Mouse (Mus musculus) kidney, embryonic 16.5 days (tissue): Measurements from ENCODE around the gene Lrmda. TPM values are rescaled to one million over a fixed set of nuclear protein-coding genes. Genes with fewer than 3 reads are reported as not detected.
A peak's percentile ranks its signal among the peaks of the same experiment; 100 is the strongest.
"Not testable (repeated sequence)": the region's sequence is repeated elsewhere in the genome, so short reads cannot be mapped to it uniquely, and the experiment has no call there.

Source experiments
- ATAC-seq: fragments of 200-750 bp; cut with Nextera tagmentation; 2 replicates; pipeline ENCODE4 v1.8.0; 2017; ENCODE audit warnings: moderate TSS enrichment; ENCODE audit not compliant: low FRiP score, low TSS enrichment
- H3K27ac ChIP-seq: fragments of 300-500 bp; sonication (generic); 2 replicates; pipeline ENCODE4 v1.5.1; 2014; ENCODE audit warnings: low read length
- H3K27me3 ChIP-seq: fragments of 300-500 bp; sonication (generic); 2 replicates; pipeline ENCODE4 v1.6.1; 2014; ENCODE audit warnings: low read length, control low read depth, mixed read lengths; ENCODE audit not compliant: insufficient read depth
- H3K36me3 ChIP-seq: fragments of 300-500 bp; sonication (generic); 2 replicates; pipeline ENCODE4 v1.6.1; 2014; ENCODE audit warnings: low read length, control low read depth, mixed read lengths; ENCODE audit not compliant: insufficient read depth
- H3K4me1 ChIP-seq: fragments of 300-500 bp; sonication (generic); 2 replicates; pipeline ENCODE4 v1.6.1; 2014; ENCODE audit warnings: low read length, control low read depth, mixed read lengths; ENCODE audit not compliant: insufficient read depth
- H3K4me2 ChIP-seq: fragments of 300-500 bp; sonication (generic); replicated peaks from 2 replicates; pipeline ENCODE4 v1.6.1; 2014; ENCODE audit warnings: low read depth, low read length
- H3K4me3 ChIP-seq: fragments of 300-500 bp; sonication (generic); 2 replicates; pipeline ENCODE4 v1.5.1; 2014; ENCODE audit warnings: mild to moderate bottlenecking, low read length
- H3K9ac ChIP-seq: fragments of 300-500 bp; sonication (generic); replicated peaks from 2 replicates; pipeline ENCODE4 v1.6.1; 2014; ENCODE audit warnings: low read length
- H3K9me3 ChIP-seq: fragments of 300-500 bp; sonication (generic); 2 replicates; pipeline ENCODE4 v1.6.1; 2016; ENCODE audit warnings: low read length, control low read depth
- WGBS: fragments of 180-500 bp; shearing (Covaris S2); extraction: QIAGEN DNeasy Blood & Tissue Kit; methylation state at CpG from one replicate; pipeline ENCODE4 v1.1.7; 2014; 5-methylcytosine and 5-hydroxymethylcytosine counted together
- polyA plus RNA-seq: library from polyadenylated mRNA; unstranded; fragments of >200 nt; fragmentation: Nextera tagmentation; extraction: Ambion mirVana; gene quantifications from 2 replicates; pipeline ENCODE4 v1.2.1, GENCODE M21; 2015

Gene Lrmda
- polyA plus RNA-seq, 1 experiment from 2014 or later, result 0.76 TPM

DNA sequence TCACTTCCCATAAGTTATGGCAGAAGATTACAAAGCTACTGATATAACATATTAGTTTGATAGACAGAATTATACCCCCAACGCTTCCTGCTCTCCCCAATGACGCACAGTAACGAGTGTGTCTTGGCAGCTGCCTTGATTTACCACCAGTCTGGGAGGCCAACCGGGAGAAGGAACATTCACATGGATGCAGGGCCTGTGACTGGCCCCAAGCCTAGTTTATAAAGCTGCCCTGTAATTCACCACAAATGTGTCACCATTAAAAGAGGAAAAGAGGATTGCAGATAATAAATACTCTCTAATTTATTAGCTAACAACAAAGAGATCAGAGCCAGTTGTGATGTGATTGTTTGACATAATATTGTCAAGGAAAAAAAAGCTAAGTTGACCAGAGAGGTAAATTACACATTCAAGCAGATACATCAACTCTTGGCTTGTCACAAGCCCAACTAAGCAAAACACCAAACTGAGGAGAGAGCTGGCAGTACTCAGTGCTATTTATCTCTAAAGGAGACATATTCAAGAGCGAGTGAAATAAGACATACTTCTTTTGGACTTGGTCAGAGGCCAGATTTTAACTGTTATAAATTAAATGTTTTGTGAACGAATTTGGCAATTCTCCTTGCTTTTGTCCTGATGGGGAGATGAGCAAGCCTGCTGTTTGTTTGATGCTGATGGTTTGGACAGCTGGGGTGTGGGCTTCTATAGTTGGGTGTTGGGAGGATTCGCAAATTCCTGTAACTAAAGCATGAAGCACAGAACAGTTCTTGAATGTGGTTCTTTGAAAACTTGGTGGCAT lies 740.9 kb downstream of the Lrmda start:
- 25% methylated on average over 7 of the region's 7 CpGs for WGBS
- H3K9me3 ChIP-seq, result peaks cover 2% of the 10 kb centered on the region; the same call in 1 of the 2 replicates
- H3K4me1 ChIP-seq, result peaks cover 23% of the 10 kb centered on the region
- H3K4me3 ChIP-seq, result no peak overlapping the region
- H3K4me2 ChIP-seq, result no peak overlapping the region
- no peaks in the 10 kb centered on the region for H3K36me3 ChIP-seq
- H3K27ac ChIP-seq, result peak overlapping the region; percentile 93
- ATAC-seq, result peak; percentile 94
- H3K27me3 ChIP-seq, result no peaks in the 10 kb centered on the region
- H3K9ac ChIP-seq, result no peak overlapping the region

DNA sequence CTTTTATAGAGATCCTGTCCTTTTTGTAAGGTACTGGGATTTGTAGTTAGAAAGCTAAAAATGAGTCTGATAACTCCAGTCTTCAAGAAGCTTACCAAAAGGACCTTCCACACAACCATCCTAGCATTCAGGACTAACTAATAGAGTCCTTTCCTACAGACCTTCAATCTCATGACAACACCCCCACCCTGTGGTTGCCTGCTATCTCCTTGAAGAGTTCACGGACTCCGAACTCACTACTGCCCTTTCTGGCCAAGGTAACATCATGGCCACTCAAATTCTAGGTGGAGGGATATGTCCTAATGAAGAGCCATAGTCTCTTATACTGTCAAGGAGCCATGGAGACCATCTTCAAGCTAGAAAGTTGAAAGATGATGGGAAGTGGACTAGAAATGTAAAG lies 762.2 kb downstream of the Lrmda start:
- no peaks in the 10 kb centered on the region for H3K9me3 ChIP-seq

DNA sequence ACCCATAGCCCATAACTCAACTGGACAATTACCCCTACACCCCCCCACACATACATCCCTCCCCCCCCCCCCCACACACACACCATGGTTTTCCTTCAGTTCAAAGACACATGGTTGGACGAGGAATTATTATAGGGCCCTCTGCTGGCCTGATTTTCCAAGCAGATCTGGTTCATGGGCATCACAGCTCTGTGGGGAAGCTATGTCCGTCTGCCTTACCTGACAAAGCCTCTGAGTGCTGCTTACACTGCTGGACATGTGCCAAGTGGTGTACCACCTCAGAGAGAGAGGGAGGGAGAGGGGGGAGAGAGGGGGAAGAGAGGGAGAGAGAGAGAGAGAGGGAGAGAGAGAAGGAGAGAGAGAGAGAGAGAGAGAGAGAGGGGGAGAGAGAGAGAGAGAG lies 762.9 kb downstream of the Lrmda start:
- peak; percentile 43 for ATAC-seq
- peaks cover 49% of the 10 kb centered on the region for H3K4me1 ChIP-seq
- H3K27ac ChIP-seq, result peak overlapping the region; percentile 87
- no peaks in the 10 kb centered on the region; the same call in 1 of the 2 replicates for H3K27me3 ChIP-seq
- H3K4me2 ChIP-seq, result peak overlapping the region; percentile 32
- no peak overlapping the region for H3K4me3 ChIP-seq
- no peaks in the 10 kb centered on the region for H3K9me3 ChIP-seq
- WGBS, result 23% methylated on average over 2 of the region's 2 CpGs
- no peak overlapping the region; the same call in 1 of the 2 replicates for H3K9ac ChIP-seq
- no peaks in the 10 kb centered on the region for H3K36me3 ChIP-seq

More for the DNA sequence above, 762.2 kb downstream of the Lrmda start:
- Histone ChIP-seq H3K4me1 (peaks cover 48% of the 10 kb centered on the region), H3K27me3 (no peaks in the 10 kb centered on the region; the same call in 1 of the 2 replicates), H3K4me2 (no peak overlapping the region), H3K4me3 (no peak overlapping the region), H3K27ac (peak overlapping the region; percentile 87; the same call in 1 of the 2 replicates), H3K36me3 (no peaks in the 10 kb centered on the region), H3K9ac (no peak overlapping the region)
- ATAC-seq, result no peak
- WGBS, result 79% methylated on average over 2 of the region's 2 CpGs

DNA sequence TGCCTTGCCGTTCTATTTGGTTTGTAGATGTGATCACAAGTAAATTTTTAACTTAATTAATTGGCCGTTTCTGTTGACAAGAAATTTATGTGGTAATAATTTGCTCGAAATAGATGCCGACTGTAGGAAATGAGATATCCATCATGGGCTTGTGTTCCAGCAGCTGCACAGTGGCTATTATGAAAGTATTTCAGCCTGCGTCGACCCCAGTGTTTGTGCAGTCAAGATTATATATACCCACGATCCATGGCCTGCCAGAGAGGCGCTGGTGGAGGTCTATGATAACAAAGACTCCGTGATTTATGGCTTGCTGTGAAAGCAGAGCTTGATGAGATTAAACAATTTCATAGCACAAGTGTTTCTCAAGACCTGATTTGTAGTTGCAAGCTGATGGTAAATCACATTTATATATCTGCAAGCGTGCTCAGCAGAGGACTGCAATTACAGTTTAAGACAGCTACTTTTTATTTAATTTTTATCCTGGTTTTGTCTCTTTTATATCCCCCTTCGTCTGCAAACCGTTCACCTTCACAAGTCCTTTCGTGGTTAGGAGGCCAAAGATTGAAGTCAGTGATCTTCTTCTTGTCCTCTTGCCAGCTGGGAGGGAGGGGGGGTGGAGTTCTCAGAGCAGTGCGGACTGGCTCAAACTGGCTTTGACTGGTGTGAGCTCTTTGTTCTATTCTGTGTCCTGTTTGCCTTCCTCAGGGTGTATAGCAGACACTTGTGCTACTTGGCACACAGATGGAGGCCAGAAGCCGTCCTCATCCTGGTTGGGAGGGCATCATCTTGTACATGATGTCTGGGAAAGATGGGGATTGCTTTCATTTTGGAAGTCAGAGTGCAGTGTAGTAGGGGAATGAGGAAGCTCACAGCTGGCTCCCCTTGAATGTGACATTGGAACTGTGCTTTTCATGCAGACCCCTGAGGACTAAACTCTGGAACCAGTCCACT lies 764.0 kb downstream of the Lrmda start:
- peak; percentile 96 for ATAC-seq
- Histone ChIP-seq H3K4me1 (peaks cover 49% of the 10 kb centered on the region), H3K9me3 (no peaks in the 10 kb centered on the region), H3K27ac (peak overlapping the region; percentile 99), H3K36me3 (no peaks in the 10 kb centered on the region), H3K9ac (peak overlapping the region; percentile 72), H3K4me3 (no peak overlapping the region), H3K4me2 (peak overlapping the region; percentile 31), H3K27me3 (no peaks in the 10 kb centered on the region; the same call in 1 of the 2 replicates)
- WGBS, result under 1% methylated on average over 15 of the region's 15 CpGs

DNA sequence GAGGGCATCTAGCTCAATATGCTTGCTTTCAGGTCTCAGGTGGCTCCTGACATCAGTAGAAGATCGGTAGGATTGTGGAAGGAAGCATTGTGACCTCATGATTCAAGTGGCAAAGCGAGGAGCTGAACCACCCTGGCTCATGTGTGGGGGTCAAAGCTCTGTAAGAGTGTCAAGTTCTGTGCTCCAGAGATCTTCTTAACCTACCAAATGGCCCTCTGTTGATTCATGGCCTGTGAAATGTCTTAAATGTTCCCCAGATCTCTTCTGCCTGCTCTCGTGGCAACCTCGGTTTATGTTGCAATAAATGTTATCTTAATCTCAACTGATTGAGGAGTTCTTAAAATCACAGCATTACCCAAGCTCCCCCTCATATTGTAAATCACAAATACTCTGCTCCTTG lies 780.5 kb downstream of the Lrmda start:
- WGBS, result 21% methylated on average over 4 of the region's 4 CpGs
- Histone ChIP-seq H3K27ac (peak overlapping the region; percentile 91), H3K27me3 (no peaks in the 10 kb centered on the region), H3K4me1 (peaks cover 23% of the 10 kb centered on the region), H3K4me3 (no peak overlapping the region), H3K9ac (peak overlapping the region; percentile 32; the same call in 1 of the 2 replicates), H3K9me3 (no peaks in the 10 kb centered on the region), H3K36me3 (no peaks in the 10 kb centered on the region), H3K4me2 (peak overlapping the region; percentile 13; the same call in 1 of the 2 replicates)
- ATAC-seq, result peak; percentile 50

DNA sequence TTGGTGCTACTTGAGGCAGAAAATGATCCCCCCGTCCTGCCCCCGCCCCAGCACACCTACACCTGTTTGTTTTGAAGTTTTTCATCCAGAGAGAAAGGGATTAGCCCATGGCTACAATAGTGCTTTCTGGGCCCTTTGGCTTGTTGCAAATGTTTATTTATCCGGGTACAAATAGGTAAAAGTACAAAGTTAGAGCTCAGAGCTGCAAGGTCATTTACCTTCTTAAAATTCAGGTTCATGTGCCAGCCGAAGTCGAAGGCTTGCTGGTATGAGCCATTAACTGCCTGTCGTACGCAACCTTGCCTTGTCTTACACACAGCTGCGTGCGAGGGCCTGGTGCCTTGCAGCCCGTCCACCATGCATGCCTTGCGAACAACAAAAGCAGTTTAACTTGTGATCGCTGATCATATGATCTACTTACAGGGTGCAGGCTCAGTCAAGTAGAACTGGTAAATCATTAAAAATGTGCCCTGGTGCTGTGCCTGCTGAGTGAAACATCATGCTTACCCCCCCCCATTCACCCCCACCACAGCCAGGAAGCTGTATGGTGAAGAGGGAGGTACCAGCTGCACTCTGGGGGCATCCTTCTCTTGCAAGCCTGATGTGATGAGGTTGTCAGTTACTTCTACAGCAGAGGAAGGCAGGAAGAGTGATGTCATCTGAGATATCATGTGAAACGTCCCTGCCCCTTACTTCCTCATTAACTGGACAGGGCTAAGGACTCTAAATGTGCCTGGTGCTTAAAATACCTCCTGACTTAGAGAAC lies 781.5 kb downstream of the Lrmda start:
- H3K9me3 ChIP-seq, result no peaks in the 10 kb centered on the region
- peak overlapping the region; percentile 91 for H3K27ac ChIP-seq

DNA sequence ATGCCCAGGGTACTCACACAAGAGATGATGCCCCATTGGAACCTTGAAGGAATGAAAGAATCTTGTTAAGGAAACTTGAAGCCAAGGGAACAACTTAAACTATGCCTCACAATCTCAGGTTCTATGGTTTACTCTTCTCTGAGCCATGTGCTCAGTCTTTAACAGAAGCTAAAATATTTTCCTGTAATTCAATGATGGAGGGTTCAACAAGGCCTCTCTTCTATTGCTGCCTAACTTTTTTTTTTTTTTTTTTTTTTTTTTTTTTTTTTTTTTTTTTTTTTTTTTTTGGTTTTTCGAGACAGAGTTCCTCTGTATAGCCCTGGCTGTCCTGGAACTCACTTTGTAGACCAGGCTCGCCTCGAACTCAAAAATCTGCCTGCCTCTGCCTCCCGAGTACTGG lies 782.2 kb downstream of the Lrmda start:
- not testable (repeated sequence) for H3K9me3 ChIP-seq, H3K4me2 ChIP-seq, H3K36me3 ChIP-seq, H3K9ac ChIP-seq, H3K4me3 ChIP-seq, ATAC-seq, H3K27me3 ChIP-seq
- Histone ChIP-seq H3K4me1 (peaks cover 36% of the 10 kb centered on the region), H3K27ac (peak overlapping the region; percentile 91)
- 71% methylated on average over 4 of the region's 4 CpGs for WGBS

More for the DNA sequence above, 781.5 kb downstream of the Lrmda start:
- Histone ChIP-seq H3K9ac (peak overlapping the region; percentile 32), H3K4me1 (peaks cover 29% of the 10 kb centered on the region), H3K4me2 (peak overlapping the region; percentile 13; the same call in 1 of the 2 replicates), H3K4me3 (no peak overlapping the region), H3K27me3 (no peaks in the 10 kb centered on the region), H3K36me3 (no peaks in the 10 kb centered on the region)
- 37% methylated on average over 13 of the region's 13 CpGs for WGBS
- ATAC-seq, result peak; percentile 96

DNA sequence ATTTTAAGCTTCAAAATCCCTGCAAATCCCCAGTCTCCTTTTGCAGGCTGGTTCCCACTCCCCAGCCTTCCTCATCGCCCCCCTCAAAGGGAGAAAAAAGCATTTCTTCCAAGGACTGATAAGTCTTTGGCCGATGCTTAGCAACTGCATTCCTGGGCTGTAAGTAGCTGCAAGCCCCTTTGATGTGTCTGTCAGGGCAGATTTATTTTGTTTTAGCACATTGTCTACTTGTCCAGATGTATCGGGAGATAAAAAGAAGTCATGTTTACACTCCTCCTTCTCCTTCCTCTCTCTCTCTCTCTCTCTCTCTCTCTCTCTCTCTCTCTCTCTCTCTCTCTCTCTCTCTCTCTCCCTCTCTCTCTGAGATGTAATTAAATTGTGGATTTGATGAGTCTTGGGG lies 787.8 kb downstream of the Lrmda start:
- Histone ChIP-seq H3K4me2 (peak overlapping the region; percentile 49; the same call in 1 of the 2 replicates), H3K9ac (peak overlapping the region; percentile 53), H3K27me3 (no peaks in the 10 kb centered on the region), H3K27ac (peak overlapping the region; percentile 91), H3K36me3 (no peaks in the 10 kb centered on the region), H3K9me3 (no peaks in the 10 kb centered on the region), H3K4me1 (peaks cover 58% of the 10 kb centered on the region), H3K4me3 (no peak overlapping the region)
- peak; percentile 61; the same call in 1 of the 2 replicates for ATAC-seq
- WGBS, result 4% methylated on average over 3 of the region's 3 CpGs
